Mouse (Mus musculus) adrenal gland, postnatal 36 days (tissue): ENCODE measurements around the gene Gm5431. TPM values are rescaled to one million over a fixed set of nuclear protein-coding genes. Genes with fewer than 3 reads are reported as not detected.
"Not testable (repeated sequence)": the region's sequence is repeated elsewhere in the genome, so short reads cannot be mapped to it uniquely, and the experiment has no call there.

ENCODE experiments used
- DNase-seq, 2 experiments: peaks; one replicate each; pipeline ENCODE4 v3.0.0; 2021; ENCODE audit warnings: mixed read lengths in 1 of 2
- total RNA-seq, 2 experiments: library from RNA; stranded (reverse); gene quantifications; 2 replicates each; pipeline ENCODE4 v1.2.3; 2021

Gene Gm5431
- total RNA-seq, 2 experiments from 2014 or later, result 2.0 to 2.8 TPM

- DNase-seq, result peak; percentile 71 to 85
Observed at GRCm38 (mm10) chr11:48871201-48871772, 30.7 kb downstream of the Gm5431 start, which contains the start of gene Irgm1. Irgm1 (minus strand) TSS chr11:48871683.

GRCm38 (mm10) chr11:48870781-48871180 lies 31.2 kb downstream of the Gm5431 start:
- DNase-seq, result peak in 1 of 2 experiments; percentile 28

GRCm38 (mm10) chr11:48869380-48870110 lies 32.5 kb downstream of the Gm5431 start:
- peak in 1 of 2 experiments; percentile 34 for DNase-seq

- no peak for DNase-seq
Observed at GRCm38 (mm10) chr11:48866481-48866880, 35.5 kb downstream of the Gm5431 start.

- DNase-seq, result no peak
Observed at GRCm38 (mm10) chr11:48863808-48864207, 38.2 kb downstream of the Gm5431 start.

- no peak for DNase-seq
Observed at GRCm38 (mm10) chr11:48862784-48863319, 39.2 kb downstream of the Gm5431 start.

- DNase-seq, result peak; percentile 30 to 57
Observed at GRCm38 (mm10) chr11:48859014-48859413, 43.0 kb downstream of the Gm5431 start.

GRCm38 (mm10) chr11:48853474-48854180 lies 48.4 kb downstream of the Gm5431 start:
- DNase-seq, result peak; percentile 86 to 91

GRCm38 (mm10) chr11:48852624-48853473 lies 49.2 kb downstream of the Gm5431 start:
- DNase-seq, result no peak

- peak in 1 of 2 experiments; percentile 48 for DNase-seq
Observed at GRCm38 (mm10) chr11:48852190-48852589, 49.8 kb downstream of the Gm5431 start.

GRCm38 (mm10) chr11:48851270-48851995 lies 50.6 kb downstream of the Gm5431 start:
- no peak for DNase-seq

GRCm38 (mm10) chr11:48850240-48850639 lies 51.8 kb downstream of the Gm5431 start:
- no peak for DNase-seq

GRCm38 (mm10) chr11:48846881-48847280 lies 55.1 kb downstream of the Gm5431 start:
- no peak for DNase-seq

GRCm38 (mm10) chr11:48846362-48846761 lies 55.7 kb downstream of the Gm5431 start:
- DNase-seq, result not testable (repeated sequence)

GRCm38 (mm10) chr11:48845244-48845815 lies 56.7 kb downstream of the Gm5431 start:
- no peak for DNase-seq

GRCm38 (mm10) chr11:48844309-48844708 lies 57.7 kb downstream of the Gm5431 start:
- DNase-seq, result peak in 1 of 2 experiments; percentile 56

GRCm38 (mm10) chr11:48843202-48843601 lies 58.8 kb downstream of the Gm5431 start:
- DNase-seq, result no peak

GRCm38 (mm10) chr11:48842378-48842792 lies 59.6 kb downstream of the Gm5431 start:
- DNase-seq, result no peak

GRCm38 (mm10) chr11:48841213-48841612 lies 60.8 kb downstream of the Gm5431 start:
- DNase-seq, result no peak

GRCm38 (mm10) chr11:48840805-48841204 lies 61.2 kb downstream of the Gm5431 start:
- DNase-seq, result no peak
